Mouse (Mus musculus) monocyte, adult 2 months (primary cell): ENCODE measurements around the gene Zyx.

Experiments
- DNase-seq, 2 experiments: peaks; one replicate each; pipeline ENCODE4 v3.0.0; 2022; ENCODE audit warnings: low spot score in 2 of 2, low read depth in 1 of 2

The Zyx gene

GRCm38 (mm10) chr6:42349426-42350020 is at the start of gene Zyx:
TSS of gene Zyx (plus strand) at chr6:42349630.
- peak; percentile 85 to 89 for DNase-seq

- no peak for DNase-seq
Measured at GRCm38 (mm10) chr6:42309816-42310378, 39.5 kb upstream of the Zyx start.

GRCm38 (mm10) chr6:42310427-42311053 is 38.9 kb upstream of the Zyx start:
- DNase-seq, result no peak

GRCm38 (mm10) chr6:42318293-42318692 is 31.1 kb upstream of the Zyx start:
- no peak for DNase-seq

- DNase-seq, result no peak
Measured at GRCm38 (mm10) chr6:42323371-42324066, 25.9 kb upstream of the Zyx start.

- DNase-seq, result no peak
Measured at GRCm38 (mm10) chr6:42324067-42324481, 25.4 kb upstream of the Zyx start.

GRCm38 (mm10) chr6:42324482-42325267 is 24.8 kb upstream of the Zyx start, which contains the start of gene Fam131b:
TSS of gene Fam131b (minus strand) at chr6:42324643.
- DNase-seq, result no peak

- DNase-seq, result peak; percentile 36 to 71
Measured at GRCm38 (mm10) chr6:42325268-42325609, 24.2 kb upstream of the Zyx start.

GRCm38 (mm10) chr6:42326509-42326908 is 22.9 kb upstream of the Zyx start:
- no peak for DNase-seq

GRCm38 (mm10) chr6:42328757-42329156 is 20.7 kb upstream of the Zyx start:
- DNase-seq, result no peak

GRCm38 (mm10) chr6:42330216-42330615 is 19.2 kb upstream of the Zyx start:
- DNase-seq, result no peak

- DNase-seq, result no peak
Measured at GRCm38 (mm10) chr6:42330946-42331345, 18.5 kb upstream of the Zyx start.

GRCm38 (mm10) chr6:42339189-42339588 is 10.2 kb upstream of the Zyx start:
- no peak for DNase-seq

- no peak for DNase-seq
Measured at GRCm38 (mm10) chr6:42339981-42340380, 9.4 kb upstream of the Zyx start.

- DNase-seq, result no peak
Measured at GRCm38 (mm10) chr6:42342171-42342570, 7.3 kb upstream of the Zyx start.

- DNase-seq, result no peak
Measured at GRCm38 (mm10) chr6:42343361-42344120, 5.9 kb upstream of the Zyx start.

- DNase-seq, result no peak
Measured at GRCm38 (mm10) chr6:42344255-42344654, 5.2 kb upstream of the Zyx start.

- DNase-seq, result no peak
Measured at GRCm38 (mm10) chr6:42348281-42349005, 987 bp upstream of the Zyx start.

- DNase-seq, result peak in 1 of 2 experiments; percentile 56
Measured at GRCm38 (mm10) chr6:42349006-42349425, 414 bp upstream of the Zyx start.
